Mouse (Mus musculus) large intestine, adult 2 months (tissue): Measurements from ENCODE around the gene Slc9a9. TPM values are rescaled to one million over a fixed set of nuclear protein-coding genes. Genes with fewer than 3 reads are reported as not detected.

Experiments used
- DNase-seq: peaks from one replicate; pipeline ENCODE4 v3.0.0-alpha.2; 2012; ENCODE audit warnings: low read depth, low spot score
- WGBS: fragments of 180-500 bp; shearing (Covaris S2); methylation state at CpG from one replicate; pipeline ENCODE4 v1.1.7; 2018; 5-methylcytosine and 5-hydroxymethylcytosine counted together
- polyA plus RNA-seq: library from polyadenylated mRNA; depleted of rRNA; stranded (reverse); fragments of >200 nt; gene quantifications from 2 replicates; pipeline ENCODE4 v1.2.3, GENCODE M21; 2012

Slc9a9 gene
- polyA plus RNA-seq, 1 experiment = 1.5 TPM

- WGBS = 46% methylated on average over 9 of the region's 9 CpGs
- no peak for DNase-seq
These were observed 382.5 kb downstream of the Slc9a9 start for GRCm38 (mm10) chr9:95052160-95052559.

GRCm38 (mm10) chr9:95053183-95053582 is 383.5 kb downstream of the Slc9a9 start:
- WGBS = 70% methylated on average over 5 of the region's 5 CpGs
- DNase-seq = no peak

GRCm38 (mm10) chr9:95055843-95056242 is 386.1 kb downstream of the Slc9a9 start:
- no peak for DNase-seq
- 84% methylated on average over 4 of the region's 4 CpGs for WGBS

GRCm38 (mm10) chr9:95060702-95061101 is 391.0 kb downstream of the Slc9a9 start:
- no peak for DNase-seq
- WGBS = 86% methylated on average over 4 of the region's 4 CpGs

- DNase-seq = no peak
- 64% methylated on average over 2 of the region's 3 CpGs for WGBS
These were observed 397.3 kb downstream of the Slc9a9 start for GRCm38 (mm10) chr9:95067037-95067436.

- no peak for DNase-seq
- 89% methylated on average over 2 of the region's 2 CpGs for WGBS
These were observed 398.8 kb downstream of the Slc9a9 start for GRCm38 (mm10) chr9:95068466-95068865.

GRCm38 (mm10) chr9:95070832-95071519 is 401.3 kb downstream of the Slc9a9 start:
- WGBS = 88% methylated on average over 13 of the region's 13 CpGs
- DNase-seq = no peak

GRCm38 (mm10) chr9:95072450-95072955 is 402.8 kb downstream of the Slc9a9 start:
- DNase-seq = no peak
- 68% methylated on average over 14 of the region's 14 CpGs for WGBS

- no peak for DNase-seq
- WGBS = 71% methylated on average over 8 of the region's 8 CpGs
These were observed 404.0 kb downstream of the Slc9a9 start for GRCm38 (mm10) chr9:95073691-95074090.

GRCm38 (mm10) chr9:95075856-95076255 is 406.1 kb downstream of the Slc9a9 start:
- no peak for DNase-seq
- WGBS = 74% methylated on average over 12 of the region's 12 CpGs

GRCm38 (mm10) chr9:95077938-95078337 is 408.2 kb downstream of the Slc9a9 start:
- WGBS = 92% methylated on average over 5 of the region's 5 CpGs

GRCm38 (mm10) chr9:95078626-95079025 is 408.9 kb downstream of the Slc9a9 start:
- 91% methylated on average over 3 of the region's 3 CpGs for WGBS

More at GRCm38 (mm10) chr9:95077938-95078337, 408.2 kb downstream of the Slc9a9 start:
- no peak for DNase-seq

GRCm38 (mm10) chr9:95079951-95080350 is 410.2 kb downstream of the Slc9a9 start:
- no peak for DNase-seq

More at GRCm38 (mm10) chr9:95078626-95079025, 408.9 kb downstream of the Slc9a9 start:
- no peak for DNase-seq

GRCm38 (mm10) chr9:95086109-95086821 is 416.6 kb downstream of the Slc9a9 start:
- 73% methylated on average over 8 of the region's 8 CpGs for WGBS
- no peak for DNase-seq

GRCm38 (mm10) chr9:95088221-95088620 is 418.5 kb downstream of the Slc9a9 start:
- WGBS = 91% methylated on average over 4 of the region's 4 CpGs
- DNase-seq = no peak

GRCm38 (mm10) chr9:95089050-95089449 is 419.3 kb downstream of the Slc9a9 start:
- no peak for DNase-seq
- WGBS = 69% methylated on average over 6 of the region's 6 CpGs

- 97% methylated on average over 3 of the region's 3 CpGs for WGBS
These were observed 426.8 kb downstream of the Slc9a9 start for GRCm38 (mm10) chr9:95096486-95096885.

GRCm38 (mm10) chr9:95105768-95106167 is 436.1 kb downstream of the Slc9a9 start:
- DNase-seq = no peak

More at GRCm38 (mm10) chr9:95096486-95096885, 426.8 kb downstream of the Slc9a9 start:
- no peak for DNase-seq

GRCm38 (mm10) chr9:95109799-95110198 is 440.1 kb downstream of the Slc9a9 start:
- DNase-seq = no peak

More at GRCm38 (mm10) chr9:95105768-95106167, 436.1 kb downstream of the Slc9a9 start:
- 83% methylated on average over 6 of the region's 6 CpGs for WGBS

- DNase-seq = no peak
These were observed 441.1 kb downstream of the Slc9a9 start for GRCm38 (mm10) chr9:95110768-95111167.

GRCm38 (mm10) chr9:95111732-95112131 is 442.0 kb downstream of the Slc9a9 start:
- no peak for DNase-seq
- WGBS = 92% methylated on average over 1 of the region's 1 CpGs

More at GRCm38 (mm10) chr9:95110768-95111167, 441.1 kb downstream of the Slc9a9 start:
- WGBS = 79% methylated on average over 5 of the region's 5 CpGs
